Comparison of ENCODE assay signal across 16 mouse cellular contexts in genomic region chr5:121179077-121179857, GRCm38 (mm10). TPM values are rescaled to one million over a fixed set of nuclear protein-coding genes. Genes with fewer than 3 reads are reported as not detected.
DNase-seq lines count a peak whose midpoint lies in the region; ATAC-seq and TF ChIP-seq lines count a peak whose summit lies in the region.
"Had no signal": no experiment of that assay in that cellular context is flagged by ENCODE, and none has a peak within 500 bp of the region (broad histone marks: within the 10 kb centered on the region; RNA-seq: fewer than 3 reads in every experiment).

No protein-coding gene starts in this region.

- DNase-seq in heart, postnatal 10 days = no peak
- DNase-seq in layer of hippocampus, adult 2 months (ENCODE audit: low spot score in 2 of 2) = no peak
- no peak for DNase-seq in layer of hippocampus, postnatal 25 days (ENCODE audit: extremely low spot score in 1 of 2, low spot score in 1 of 2)
- DNase-seq in urinary bladder, adult 2 months (ENCODE audit: low spot score) = no peak
- no peak for DNase-seq in embryo, embryonic 10.5 days (ENCODE audit: low spot score)
- DNase-seq: adrenal gland, postnatal 14 days; cerebellum, postnatal 10 days; heart, adult 18-20 months; thymus, adult 2 months had no signal

- H3K4me1 ChIP-seq in heart, embryonic 11.5 days (ENCODE audit: control insufficient read depth, insufficient read depth, low read length) = peaks cover 54% of the 10 kb centered on the region
- H3K4me1 ChIP-seq in forebrain, embryonic 15.5 days = peaks cover 16% of the 10 kb centered on the region
- H3K4me1 ChIP-seq: limb, embryonic 15.5 days had no signal

- intact Hi-C loops in heart, postnatal 10 days (cut with DNase I) = no loop called here

- peak overlapping the region; percentile 75 for H3K27ac ChIP-seq in heart, embryonic 11.5 days (ENCODE audit: low read depth, low read length)
- peak overlapping the region; percentile 53; the same call in 1 of the 2 replicates for H3K27ac ChIP-seq in layer of hippocampus, adult 2 months
- H3K27ac ChIP-seq in forebrain, embryonic 15.5 days (replicated peaks) = peak overlapping the region; percentile 59
- H3K27ac ChIP-seq: kidney, postnatal 0 days; limb, embryonic 15.5 days; lung, embryonic 15.5 days; neural tube, embryonic 13.5 days had no signal

- H3K9me3 ChIP-seq in heart, embryonic 11.5 days (replicated peaks; ENCODE audit: control insufficient read depth, low read length) = no peaks in the 10 kb centered on the region
- no peaks in the 10 kb centered on the region for H3K9me3 ChIP-seq in forebrain, embryonic 15.5 days
- H3K9me3 ChIP-seq: limb, embryonic 15.5 days; lung, embryonic 15.5 days; neural tube, embryonic 13.5 days had no signal

- H3K27me3 ChIP-seq in heart, embryonic 11.5 days (ENCODE audit: control insufficient read depth, insufficient read depth, low read length) = no peaks in the 10 kb centered on the region
- H3K27me3 ChIP-seq in forebrain, embryonic 15.5 days = no peaks in the 10 kb centered on the region
- H3K27me3 ChIP-seq: limb, embryonic 15.5 days; lung, embryonic 15.5 days; neural tube, embryonic 13.5 days had no signal

- TF ChIP-seq CTCF in layer of hippocampus, adult 2 months (conservative IDR thresholded peaks at IDR 0.05) = no peak

- 56% methylated on average over 9 of the region's 9 CpGs for whole genome bisulfite sequencing in heart, embryonic 11.5 days (ENCODE audit: insufficient replicate concordance)
- WGBS in forebrain, embryonic 15.5 days = 51% methylated on average over 9 of the region's 9 CpGs

- ATAC-seq in heart, embryonic 11.5 days (replicated peaks; ENCODE audit: insufficient number of reproducible peaks, low FRiP score, low TSS enrichment) = no peak
- ATAC-seq in CD4-positive, CD25-positive, alpha-beta regulatory T cell, adult 4 months = peak; percentile 67
- ATAC-seq in forebrain, embryonic 15.5 days (replicated peaks) = 0 out of 2 replicates have a peak, but pooled peaks have one; percentile 57

- H3K4me3 ChIP-seq in heart, embryonic 11.5 days (ENCODE audit: low read depth, low read length) = no peak overlapping the region
- H3K4me3 ChIP-seq in layer of hippocampus, adult 2 months = no peak overlapping the region
- no peak overlapping the region for H3K4me3 ChIP-seq in forebrain, embryonic 15.5 days
- H3K4me3 ChIP-seq: limb, embryonic 15.5 days; lung, embryonic 15.5 days; neural tube, embryonic 13.5 days had no signal

- no peaks in the 10 kb centered on the region for H3K36me3 ChIP-seq in heart, embryonic 11.5 days (ENCODE audit: control insufficient read depth, insufficient read depth, low read length)
- no peaks in the 10 kb centered on the region for H3K36me3 ChIP-seq in forebrain, embryonic 15.5 days
- H3K36me3 ChIP-seq: lung, embryonic 15.5 days had no signal

- no peak overlapping the region for H3K4me2 ChIP-seq in heart, embryonic 11.5 days
- H3K4me2 ChIP-seq in forebrain, embryonic 15.5 days (replicated peaks) = no peak overlapping the region
- H3K4me2 ChIP-seq: limb, embryonic 15.5 days; lung, embryonic 15.5 days; neural tube, embryonic 13.5 days had no signal

- no peak overlapping the region for H3K9ac ChIP-seq in heart, embryonic 11.5 days (ENCODE audit: low read depth, low read length)
- H3K9ac ChIP-seq in forebrain, embryonic 15.5 days (replicated peaks) = no peak overlapping the region
- H3K9ac ChIP-seq: limb, embryonic 15.5 days; lung, embryonic 15.5 days; neural tube, embryonic 13.5 days had no signal

RNA-seq across cellular contexts. Expression of gene Ptpn11, which starts 11.9 kb away (rescaled TPM):
- polyA plus RNA-seq in heart, embryonic 11.5 days (2014; fragmentation: Nextera tagmentation; extraction: Ambion mirVana) = 23.7 and 33.8 TPM in 2 replicates
- total RNA-seq in heart, postnatal 10 days (2021) = 100 to 1,000 TPM; 102 to 158 TPM
- total RNA-seq in layer of hippocampus, adult 2 months (2021) = 10 to 100 TPM; 94.9 to 97.9 TPM
- 10 to 100 TPM; 88.7 to 98.6 TPM for total RNA-seq in layer of hippocampus, postnatal 25 days (2021)
- polyA plus RNA-seq in CD4-positive, CD25-positive, alpha-beta regulatory T cell, adult 4 months (2017; shearing (Covaris generic)) = 1 to 10 TPM; 7.2 to 8.0 TPM
- 25.9 and 26.1 TPM in 2 replicates for polyA plus RNA-seq in forebrain, embryonic 15.5 days (2015; fragmentation: Nextera tagmentation; extraction: Ambion mirVana)
- polyA plus RNA-seq in urinary bladder, adult 2 months (2012; rRNA removed) = 40.0 and 56.5 TPM in 2 replicates

RNA-seq across cellular contexts. Expression of gene Rpl6, which starts 25.0 kb away (rescaled TPM):
- 498 and 592 TPM in 2 replicates for polyA plus RNA-seq in heart, embryonic 11.5 days (2014; fragmentation: Nextera tagmentation; extraction: Ambion mirVana)
- total RNA-seq in heart, postnatal 10 days (2021) = 100 to 1,000 TPM; 729 to 779 TPM
- total RNA-seq in layer of hippocampus, adult 2 months (2021) = 100 to 1,000 TPM; 472 to 483 TPM
- 100 to 1,000 TPM; 433 to 489 TPM for total RNA-seq in layer of hippocampus, postnatal 25 days (2021)
- 1,000 to 10,000 TPM; 1,708 to 1,898 TPM for polyA plus RNA-seq in CD4-positive, CD25-positive, alpha-beta regulatory T cell, adult 4 months (2017; shearing (Covaris generic))
- polyA plus RNA-seq in forebrain, embryonic 15.5 days (2015; fragmentation: Nextera tagmentation; extraction: Ambion mirVana) = 398 and 410 TPM in 2 replicates
- polyA plus RNA-seq in urinary bladder, adult 2 months (2012; rRNA removed) = 889 and 965 TPM in 2 replicates

RNA-seq across cellular contexts. Expression of gene Hectd4, which starts 40.8 kb away (rescaled TPM):
- polyA plus RNA-seq in heart, embryonic 11.5 days (2014; fragmentation: Nextera tagmentation; extraction: Ambion mirVana) = 5.3 and 7.3 TPM in 2 replicates
- 10 to 100 TPM; 24.0 to 24.4 TPM for total RNA-seq in heart, postnatal 10 days (2021)
- 100 to 1,000 TPM; 170 to 175 TPM for total RNA-seq in layer of hippocampus, adult 2 months (2021)
- total RNA-seq in layer of hippocampus, postnatal 25 days (2021) = 100 to 1,000 TPM; 159 to 190 TPM
- 1 to 10 TPM; 8.8 to 9.8 TPM for polyA plus RNA-seq in CD4-positive, CD25-positive, alpha-beta regulatory T cell, adult 4 months (2017; shearing (Covaris generic))
- 18.1 and 20.8 TPM in 2 replicates for polyA plus RNA-seq in forebrain, embryonic 15.5 days (2015; fragmentation: Nextera tagmentation; extraction: Ambion mirVana)
- polyA plus RNA-seq in urinary bladder, adult 2 months (2012; rRNA removed) = 11.8 and 13.2 TPM in 2 replicates
